Mouse (Mus musculus): ENCODE measurements around the gene Cask.

DNA sequence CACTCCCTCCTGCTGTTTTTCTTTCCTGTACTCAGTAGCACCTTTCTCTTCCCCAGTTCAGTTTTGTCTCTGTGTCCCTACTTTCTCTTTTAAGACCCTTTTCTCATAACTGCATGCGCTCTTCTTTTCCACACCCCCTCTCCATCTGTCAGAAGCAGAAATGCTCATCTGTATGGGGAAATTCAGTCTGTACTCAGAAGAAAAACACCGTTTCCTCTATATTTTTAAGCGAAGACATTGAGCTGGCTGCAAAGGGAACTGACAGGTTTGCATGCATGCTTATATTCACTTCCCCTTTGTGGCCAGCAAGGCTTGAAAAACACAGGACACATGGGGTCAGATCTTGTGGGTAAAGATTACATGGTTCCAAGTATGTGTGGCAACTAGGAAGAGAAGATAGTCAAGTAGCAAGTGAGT, 196.2 kb downstream of the Cask start:
- TF ChIP-seq CTCF (IDR thresholded peaks at IDR 0.05; ENCODE audit: control insufficient read depth, insufficient read depth, low read length) (no peak), POLR2A (IDR thresholded peaks at IDR 0.05; ENCODE audit: borderline replicate concordance, control insufficient read depth, low read depth, low read length) (no peak)
